Mouse (Mus musculus): ENCODE measurements at regions not wholly inside any gene's neighbourhood (a gene's known extent, or its start where the extent isn't known, plus 50 kb on each side); places are given as distances from the start of the nearest gene placed in this dataset.

DNA sequence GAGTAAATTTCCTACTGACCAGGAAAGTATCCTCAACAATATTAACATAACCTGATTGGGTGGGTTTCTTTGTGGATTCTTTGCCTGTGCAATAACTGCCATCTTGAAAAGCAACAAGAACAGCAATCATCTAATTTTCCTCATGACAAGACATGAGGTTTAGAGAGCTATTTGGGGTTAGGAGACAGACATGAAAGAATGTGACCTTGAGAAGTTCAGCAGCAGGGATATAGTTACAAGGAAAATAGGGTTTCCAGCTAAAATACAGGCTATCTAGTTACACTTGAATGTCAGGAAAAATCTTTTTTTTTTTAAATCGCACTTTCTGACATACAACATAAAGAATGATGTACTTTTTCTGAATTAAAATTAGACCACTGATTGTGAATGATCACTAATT is 83.7 kb upstream of the Lama2 start:
- intact Hi-C loops (cut with DNase I): no loop called here
- no peak for DNase-seq

- DNase-seq: no peak
- intact Hi-C loops (cut with DNase I): no loop called here
Measured at GRCm38 (mm10) chr10:27698305-27698704, 78.7 kb upstream of the Lama2 start.

- intact Hi-C loops (cut with DNase I): no loop called here
- DNase-seq: peak; percentile 5 to 6
Measured at GRCm38 (mm10) chr10:27681376-27681775, 61.8 kb upstream of the Lama2 start.

- intact Hi-C loops (cut with DNase I): loop anchor here (5.0 kb wide), 1 partner anchor 543 kb away; no protein-coding TSS in a partner anchor
- peak; percentile 15 to 32 for DNase-seq
Measured at GRCm38 (mm10) chr10:27675579-27675978, 56.0 kb upstream of the Lama2 start.

GRCm38 (mm10) chr10:27674379-27674778 is 54.8 kb upstream of the Lama2 start:
- DNase-seq: no peak
- intact Hi-C loops (cut with DNase I): no loop called here
